Mouse (Mus musculus): Measurements from ENCODE around the gene Tmem63a. TPM values are rescaled to one million over a fixed set of nuclear protein-coding genes. Genes with fewer than 3 reads are reported as not detected.
"Not testable (repeated sequence)": the region's sequence is repeated elsewhere in the genome, so short reads cannot be mapped to it uniquely, and the experiment has no call there.

Tmem63a gene
- total and polyA plus RNA-seq, 3 experiments: 0.89 to 3.0 (median 2.2) TPM

- in situ Hi-C loops (cut with MboI; ENCODE audit: low pct_ligation_motif_present, low pct_unique_long_range_greater_than_20kb, low sequenced_read_pairs); H3K4me2 ChIP-seq (ENCODE audit: insufficient read depth, low read depth, poor library complexity, severe bottlenecking); H3K9me3 ChIP-seq (replicated peaks; ENCODE audit: low read length); H3K9ac ChIP-seq (ENCODE audit: insufficient read depth, low read depth); dilution Hi-C loops (cut with MboI; ENCODE audit: extremely low pct_ligation_motif_present, extremely low pct_unique_long_range_greater_than_20kb, low sequenced_read_pairs); H3K4me3 ChIP-seq (replicated peaks in 1 of 3; ENCODE audit: low read depth in 2 of 3, low read length in 2 of 3, poor library complexity in 1 of 3); DNase-seq (ENCODE audit: extremely low read depth); H3K79me2 ChIP-seq (replicated peaks; ENCODE audit: control insufficient read depth, extremely low read depth, insufficient read depth, poor library complexity, severe bottlenecking); H3K36me3 ChIP-seq (replicated peaks in 1 of 2; ENCODE audit: control insufficient read depth in 1 of 2, insufficient read depth in 1 of 2, low read length in 1 of 2); H3K27ac ChIP-seq (ENCODE audit: insufficient read depth, low read depth): not testable (repeated sequence)
- peak in 1 of 2 experiments; percentile 21; a peak in 1 of 4 replicates for TF ChIP-seq CTCF (conservative IDR thresholded peaks at IDR 0.05 in 1 of 2, IDR thresholded peaks at IDR 0.05 in 1 of 2; ENCODE audit: low read depth in 2 of 2, low read length in 2 of 2)
- peaks cover 48% of the 10 kb centered on the region for H3K27me3 ChIP-seq (replicated peaks)
- H3K4me1 ChIP-seq (ENCODE audit: control insufficient read depth in 1 of 2, insufficient read depth in 2 of 2): peaks cover 9 to 14% of the 10 kb centered on the region in 2 experiments; a peak in 3 of 4 replicates
Observed at GRCm38 (mm10) chr1:180938781-180939180, 3.4 kb upstream of the Tmem63a start.

- Histone ChIP-seq H3K36me3 (replicated peaks in 1 of 2; ENCODE audit: control insufficient read depth in 1 of 2, insufficient read depth in 1 of 2, low read length in 1 of 2) (no peaks in the 10 kb centered on the region), H3K4me2 (ENCODE audit: insufficient read depth, low read depth, poor library complexity, severe bottlenecking) (no peak overlapping the region), H3K27me3 (replicated peaks) (peaks cover 35% of the 10 kb centered on the region), H3K9me3 (replicated peaks; ENCODE audit: low read length) (no peaks in the 10 kb centered on the region), H3K4me3 (replicated peaks in 1 of 3; ENCODE audit: low read depth in 2 of 3, low read length in 2 of 3, poor library complexity in 1 of 3) (no peak overlapping the region), H3K79me2 (replicated peaks; ENCODE audit: control insufficient read depth, extremely low read depth, insufficient read depth, poor library complexity, severe bottlenecking) (no peaks in the 10 kb centered on the region), H3K27ac (ENCODE audit: insufficient read depth, low read depth) (no peak overlapping the region), H3K4me1 (ENCODE audit: control insufficient read depth in 1 of 2, insufficient read depth in 2 of 2) (peaks cover 11 to 30% of the 10 kb centered on the region in 2 experiments), H3K9ac (ENCODE audit: insufficient read depth, low read depth) (no peak overlapping the region)
- in situ Hi-C loops (cut with MboI; ENCODE audit: low pct_ligation_motif_present, low pct_unique_long_range_greater_than_20kb, low sequenced_read_pairs): no loop called here
- dilution Hi-C loops (cut with MboI; ENCODE audit: extremely low pct_ligation_motif_present, extremely low pct_unique_long_range_greater_than_20kb, low sequenced_read_pairs): no loop called here
- TF ChIP-seq ELF1 (IDR thresholded peaks at IDR 0.05; ENCODE audit: low read depth, low read length) (no peak), EP300 (IDR thresholded peaks at IDR 0.05; ENCODE audit: low read length) (0 out of 2 replicates have a peak, but pooled peaks have one; percentile 34), ETS1 (conservative IDR thresholded peaks at IDR 0.05; ENCODE audit: low read depth, low read length) (no peak)
- DNase-seq (ENCODE audit: extremely low read depth): no peak
Observed at GRCm38 (mm10) chr1:180940776-180941460, 1.2 kb upstream of the Tmem63a start.

GRCm38 (mm10) chr1:180941726-180942125 is 418 bp upstream of the Tmem63a start:
- no peak overlapping the region for H3K27ac ChIP-seq (ENCODE audit: insufficient read depth, low read depth)
- TF ChIP-seq RAD21 (IDR thresholded peaks at IDR 0.05; ENCODE audit: low read depth, low read length) (no peak), GABPA (IDR thresholded peaks at IDR 0.05; ENCODE audit: insufficient replicate concordance, low read depth, low read length) (no peak), USF1 (IDR thresholded peaks at IDR 0.05; ENCODE audit: low read depth, low read length) (no peak), CHD1 (IDR thresholded peaks at IDR 0.05; ENCODE audit: low read depth, low read length) (no peak), PAX5 (IDR thresholded peaks at IDR 0.05; ENCODE audit: low read length) (no peak)

More at GRCm38 (mm10) chr1:180941726-180942125, 418 bp upstream of the Tmem63a start:
- Histone ChIP-seq H3K4me2 (ENCODE audit: insufficient read depth, low read depth, poor library complexity, severe bottlenecking) (peak overlapping the region; percentile 48), H3K27me3 (replicated peaks) (peaks cover 33% of the 10 kb centered on the region), H3K9ac (ENCODE audit: insufficient read depth, low read depth) (peak overlapping the region; percentile 22; the same call in 1 of the 2 replicates), H3K36me3 (replicated peaks in 1 of 2; ENCODE audit: control insufficient read depth in 1 of 2, insufficient read depth in 1 of 2, low read length in 1 of 2) (peaks cover 0 to 4% of the 10 kb centered on the region in 2 experiments), H3K9me3 (replicated peaks; ENCODE audit: low read length) (no peaks in the 10 kb centered on the region), H3K79me2 (replicated peaks; ENCODE audit: control insufficient read depth, extremely low read depth, insufficient read depth, poor library complexity, severe bottlenecking) (no peaks in the 10 kb centered on the region), H3K4me3 (replicated peaks in 1 of 3; ENCODE audit: low read depth in 2 of 3, low read length in 2 of 3, poor library complexity in 1 of 3) (peak overlapping the region; percentile 60 to 78 (median 70)), H3K4me1 (ENCODE audit: control insufficient read depth in 1 of 2, insufficient read depth in 2 of 2) (peaks cover 11 to 34% of the 10 kb centered on the region in 2 experiments)
- dilution Hi-C loops (cut with MboI; ENCODE audit: extremely low pct_ligation_motif_present, extremely low pct_unique_long_range_greater_than_20kb, low sequenced_read_pairs) (no loop called here), in situ Hi-C loops (cut with MboI; ENCODE audit: low pct_ligation_motif_present, low pct_unique_long_range_greater_than_20kb, low sequenced_read_pairs) (no loop called here)
- DNase-seq (ENCODE audit: extremely low read depth): no peak
